Mouse (Mus musculus) left cerebral cortex, adult 2 months (tissue): ENCODE results near the gene 4930451I11Rik. TPM values are rescaled to one million over a fixed set of nuclear protein-coding genes. Genes with fewer than 3 reads are reported as not detected.

Source experiments
- DNase-seq, 2 experiments: peaks; one replicate each; pipeline ENCODE4 v3.0.0; 2021 to 2022; ENCODE audit warnings: low spot score in 2 of 2, mixed read lengths in 1 of 2; ENCODE audit errors: extremely low spot score in 1 of 2
- H3K27ac ChIP-seq: fragments of 200-600 bp; 2 replicates; pipeline ENCODE4 v1.8.1; 2022
- H3K4me3 ChIP-seq: fragments of 200-600 bp; 2 replicates; pipeline ENCODE4 v1.8.1; 2022
- CTCF ChIP-seq: fragments of 200-600 bp; IDR thresholded peaks from 2 replicates; pipeline ENCODE4 v1.8.1; 2022; ENCODE audit warnings: antibody characterized with exemption, mild to moderate bottlenecking, moderate library complexity
- intact Hi-C: fragments of 180-260 bp; cut with DNase I; formaldehyde crosslinking; loops from one replicate; pipeline ENCODE4 v1.15.1; 2025
- total RNA-seq, 2 experiments: library from RNA; stranded (reverse); gene quantifications; 2 replicates each; pipeline ENCODE4 v1.2.3; 2021

The 4930451I11Rik gene
- total RNA-seq, 2 experiments from 2014 or later = not detected

DNA sequence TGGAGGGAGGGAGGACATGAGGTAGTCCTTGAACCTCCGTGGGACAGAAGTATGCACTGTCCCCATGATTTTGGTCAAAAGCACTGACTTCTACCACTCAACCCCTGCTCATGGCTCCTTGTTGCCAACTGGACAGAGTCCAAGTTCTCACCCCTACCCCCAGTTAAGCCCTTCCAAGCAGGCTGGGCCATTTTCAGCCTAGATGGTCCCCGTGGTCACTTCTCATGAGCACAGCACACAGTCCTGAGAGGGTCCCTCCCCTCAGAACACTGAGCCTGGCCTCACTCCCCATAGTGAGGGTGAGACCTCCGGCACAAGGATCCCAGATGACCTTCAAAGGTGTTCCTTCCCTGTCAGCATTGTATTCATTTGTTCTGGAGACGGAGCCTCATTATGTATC lies 42.3 kb downstream of the 4930451I11Rik start:
- Histone ChIP-seq H3K27ac (no peak overlapping the region), H3K4me3 (no peak overlapping the region)
- TF ChIP-seq CTCF = no peak
- intact Hi-C loops = no loop called here
- no peak for DNase-seq

DNA sequence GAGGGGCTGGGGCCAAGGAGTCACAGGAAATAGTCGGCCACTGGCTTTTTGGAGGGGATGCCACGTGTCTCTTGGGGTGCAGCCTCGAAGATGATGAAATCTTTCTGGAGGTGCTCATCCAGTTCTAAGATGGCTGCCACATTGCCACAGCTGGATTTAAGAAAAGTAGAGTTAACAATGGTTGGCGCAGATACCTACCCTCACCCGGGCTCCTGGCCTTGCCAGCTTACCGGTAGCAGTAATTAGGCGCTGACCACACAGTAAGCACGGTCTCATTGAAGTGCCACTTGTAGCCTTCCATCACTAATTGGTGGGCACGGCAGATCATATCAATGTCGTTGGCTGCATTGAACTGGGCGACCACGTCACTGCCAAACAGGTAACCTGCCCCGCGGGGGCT lies 45.3 kb downstream of the 4930451I11Rik start:
- Histone ChIP-seq H3K4me3 (no peak overlapping the region), H3K27ac (no peak overlapping the region)
- TF ChIP-seq CTCF = no peak
- no peak for DNase-seq
- intact Hi-C loops = no loop called here

DNA sequence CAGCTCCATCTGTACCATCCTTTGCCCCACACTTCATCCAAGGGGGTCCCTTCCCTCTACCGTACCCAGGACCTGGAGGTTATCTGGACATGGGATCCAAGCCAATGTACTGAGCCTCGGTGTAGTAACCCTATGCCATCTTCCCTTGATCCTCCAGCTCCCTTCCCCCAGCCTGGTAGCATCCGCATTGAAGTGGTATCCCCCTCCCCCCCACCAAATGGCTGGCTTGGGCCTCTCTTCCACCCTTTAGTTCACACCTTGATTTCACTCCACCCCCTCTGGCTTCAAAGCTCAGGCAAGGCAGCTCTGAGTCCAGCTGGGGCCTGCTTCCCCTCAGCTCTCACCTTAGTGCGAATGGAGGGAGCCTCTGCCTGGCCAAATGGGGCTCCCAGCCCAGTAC lies 46.4 kb downstream of the 4930451I11Rik start:
- no peak for DNase-seq
- H3K4me3 ChIP-seq = no peak overlapping the region
- no peak overlapping the region for H3K27ac ChIP-seq
- intact Hi-C loops = no loop called here
- TF ChIP-seq CTCF = no peak

DNA sequence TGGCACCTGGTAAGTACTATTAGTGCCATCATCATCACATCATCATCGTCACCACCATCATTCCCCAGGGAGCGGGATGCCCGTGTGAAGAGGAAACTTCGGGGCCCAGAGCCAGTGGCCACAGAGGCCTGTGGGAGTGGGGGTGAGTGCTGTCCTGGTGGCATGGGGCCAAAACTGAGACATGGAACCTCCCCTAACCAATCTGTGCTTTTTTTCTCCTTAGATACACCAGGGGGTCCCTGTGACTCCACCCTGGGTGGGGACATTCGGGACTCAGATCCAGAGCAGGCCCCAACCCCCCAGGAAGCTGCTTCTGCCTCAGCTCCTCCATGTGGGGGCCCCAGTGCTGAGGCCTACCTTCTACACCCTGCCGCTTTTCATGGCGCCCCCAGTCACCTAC lies 47.0 kb downstream of the 4930451I11Rik start:
- Histone ChIP-seq H3K4me3 (no peak overlapping the region), H3K27ac (no peak overlapping the region)
- no peak for TF ChIP-seq CTCF
- intact Hi-C loops = no loop called here
- DNase-seq = no peak

DNA sequence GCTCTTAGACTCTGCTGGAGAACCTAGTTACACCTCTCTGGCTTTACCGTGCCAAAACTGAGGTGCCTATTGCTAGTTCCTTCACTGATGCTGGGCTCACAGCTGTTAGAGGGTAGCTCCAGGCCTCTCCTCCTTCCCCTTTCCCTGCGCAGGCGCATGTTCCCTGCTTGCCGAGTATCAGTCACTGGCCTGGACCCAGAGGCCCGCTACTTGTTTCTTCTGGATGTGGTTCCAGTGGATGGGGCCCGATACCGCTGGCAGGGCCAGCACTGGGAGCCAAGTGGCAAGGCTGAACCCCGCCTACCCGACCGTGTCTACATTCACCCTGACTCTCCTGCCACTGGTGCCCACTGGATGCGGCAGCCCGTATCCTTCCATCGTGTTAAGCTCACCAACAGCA lies 48.7 kb downstream of the 4930451I11Rik start:
- TF ChIP-seq CTCF = no peak
- no peak overlapping the region for H3K4me3 ChIP-seq
- no peak overlapping the region for H3K27ac ChIP-seq
- no peak for DNase-seq
- intact Hi-C loops = no loop called here

DNA sequence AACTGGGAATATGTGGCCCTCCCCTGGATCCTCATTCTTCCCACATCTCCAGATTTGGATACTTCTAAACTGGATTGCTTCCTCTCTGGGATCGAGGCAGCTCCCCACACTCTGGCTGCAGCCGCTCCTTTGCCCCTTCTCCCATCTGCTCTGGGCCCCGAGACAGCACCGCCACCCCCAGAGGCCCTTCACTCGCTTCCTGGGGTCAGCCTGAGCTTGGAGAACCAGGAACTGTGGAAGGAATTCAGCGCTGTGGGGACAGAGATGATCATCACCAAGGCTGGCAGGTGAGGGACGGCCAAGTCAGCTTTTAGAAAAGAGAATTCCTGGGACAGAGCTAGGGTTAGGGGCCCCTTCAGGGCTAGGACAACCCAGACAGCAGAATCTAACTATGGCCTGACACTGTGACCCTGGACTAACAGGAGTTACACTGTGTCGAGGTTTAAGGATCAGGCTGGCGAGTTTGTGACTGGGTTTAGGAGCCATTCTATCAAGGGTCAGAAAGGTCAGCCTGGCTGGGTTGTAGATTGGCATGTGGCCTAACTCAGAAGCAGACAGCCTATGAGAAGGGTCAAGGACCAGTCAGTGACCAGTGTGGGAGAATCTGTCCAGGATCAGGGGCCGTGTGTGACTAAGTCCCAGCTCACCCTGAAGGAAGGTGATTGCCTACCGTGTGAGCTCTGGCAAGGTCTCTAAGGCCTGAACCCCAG lies 49.6 kb downstream of the 4930451I11Rik start:
- intact Hi-C loops = no loop called here
- Histone ChIP-seq H3K27ac (no peak overlapping the region), H3K4me3 (no peak overlapping the region)
- no peak for DNase-seq
- TF ChIP-seq CTCF = no peak

DNA sequence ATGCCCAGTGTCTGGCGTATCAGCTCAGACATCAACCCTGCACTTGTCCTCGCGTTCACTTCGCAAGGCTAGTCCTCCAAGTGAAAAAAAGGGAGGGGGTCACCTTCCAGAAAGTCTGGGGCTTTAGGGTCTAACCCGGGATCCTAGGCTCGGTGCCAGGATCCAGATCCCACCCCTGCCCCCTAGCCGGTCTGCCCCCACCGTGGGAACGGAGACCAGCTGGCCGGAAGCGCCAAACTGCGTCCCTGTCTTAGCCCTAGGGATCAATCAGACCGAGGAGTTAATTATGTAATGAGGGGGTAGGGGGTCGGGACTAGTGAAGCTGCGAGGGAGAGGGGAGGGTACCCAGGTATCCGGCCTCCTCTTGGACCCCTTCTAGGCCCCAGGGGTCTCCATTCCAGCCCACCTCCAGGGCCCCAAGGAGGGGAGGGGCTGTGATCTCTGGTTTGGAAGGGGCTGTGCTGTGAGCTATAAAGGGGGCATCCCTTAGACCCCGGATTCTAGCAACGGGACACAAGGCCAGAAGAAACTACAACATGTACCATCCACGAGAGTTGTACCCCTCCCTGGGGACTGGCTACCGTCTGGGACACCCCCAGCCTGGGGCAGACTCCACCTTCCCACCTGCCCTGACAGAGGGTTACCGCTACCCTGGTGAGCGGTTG lies 50.3 kb downstream of the 4930451I11Rik start, which contains the start of gene Tbx6:
TSS of gene Tbx6 (plus strand) at position 513 of the 665 bp plus-strand sequence.
- no peak for TF ChIP-seq CTCF
- H3K27ac ChIP-seq = peak within 1 kb of the TSS; percentile 47
- intact Hi-C loops = no loop called here
- no peak for DNase-seq
- peak within 1 kb of the TSS; percentile 37 for H3K4me3 ChIP-seq

Other genes starting within 250 kb of the 4930451I11Rik start
- 1 to 10 TPM in 1 of 2 experiments, under 1 TPM in 1; 0.45 to 1.2 TPM for gene Apobr, start 246.7 kb downstream of the 4930451I11Rik start, total RNA-seq
- gene Cln3, start 245.8 kb downstream of the 4930451I11Rik start, total RNA-seq = 10 to 100 TPM; 24.4 to 30.8 TPM
- gene Il27, start 236.7 kb downstream of the 4930451I11Rik start, total RNA-seq = not detected
- 10 to 100 TPM; 17.6 to 21.0 TPM for gene Nupr1, start 200.8 kb downstream of the 4930451I11Rik start, total RNA-seq
- 10 to 100 TPM; 30.2 to 33.5 TPM for gene Sgf29, start 182.3 kb downstream of the 4930451I11Rik start, total RNA-seq
- gene Sult1a1, start 155.2 kb downstream of the 4930451I11Rik start, total RNA-seq = 10 to 100 TPM; 10.8 to 13.6 TPM
- gene Bola2, start 136.2 kb downstream of the 4930451I11Rik start, total RNA-seq = 100 to 1,000 TPM; 100 to 106 TPM
- gene Slx1b, start 135.9 kb downstream of the 4930451I11Rik start, total RNA-seq = 10 to 100 TPM; 17.9 to 21.1 TPM
- gene Coro1a, start 123.9 kb downstream of the 4930451I11Rik start, total RNA-seq = 100 to 1,000 TPM; 164 to 185 TPM
- gene Mapk3, start 72.0 kb downstream of the 4930451I11Rik start, total RNA-seq = 100 to 1,000 TPM; 155 to 166 TPM
- gene Gdpd3, start 65.3 kb downstream of the 4930451I11Rik start, total RNA-seq = 1 to 10 TPM; 2.4 to 3.4 TPM
- 100 to 1,000 TPM; 312 to 323 TPM for gene Ypel3, start 54.7 kb downstream of the 4930451I11Rik start, total RNA-seq
- gene Tbx6, start 50.2 kb downstream of the 4930451I11Rik start, total RNA-seq = 1 to 10 TPM; 1.1 to 1.2 TPM
- gene Ppp4c, start 39.1 kb downstream of the 4930451I11Rik start, total RNA-seq = 10 to 100 TPM; 50.4 TPM
- 10 to 100 TPM; 71.6 to 77.4 TPM for gene Fam57b, start 34.0 kb downstream of the 4930451I11Rik start, total RNA-seq
- gene Doc2a, start 15.8 kb upstream of the 4930451I11Rik start, total RNA-seq = 10 to 100 TPM; 46.9 to 51.7 TPM
- 10 to 100 TPM; 36.6 to 40.9 TPM for gene Hirip3, start 30.3 kb upstream of the 4930451I11Rik start, total RNA-seq
- gene Ino80e, start 30.7 kb upstream of the 4930451I11Rik start, total RNA-seq = 10 to 100 TPM; 52.5 to 53.2 TPM
- gene Taok2, start 53.1 kb upstream of the 4930451I11Rik start, total RNA-seq = 100 to 1,000 TPM; 162 to 167 TPM
- 10 to 100 TPM; 17.3 to 22.0 TPM for gene Tmem219, start 91.3 kb upstream of the 4930451I11Rik start, total RNA-seq
- gene Kctd13, start 97.2 kb upstream of the 4930451I11Rik start, total RNA-seq = 100 to 1,000 TPM; 135 to 146 TPM
- gene Asphd1, start 117.9 kb upstream of the 4930451I11Rik start, total RNA-seq = 10 to 100 TPM; 51.4 to 55.8 TPM
- gene Sez6l2, start 118.9 kb upstream of the 4930451I11Rik start, total RNA-seq = 100 to 1,000 TPM; 421 to 427 TPM
- gene Cdipt, start 144.3 kb upstream of the 4930451I11Rik start, total RNA-seq = 100 to 1,000 TPM; 181 to 186 TPM
- gene Cdiptos, start 144.5 kb upstream of the 4930451I11Rik start, total RNA-seq = under 1 TPM in 1 of 2 experiments, not detected in 1; 0.52 TPM
- 1 to 10 TPM; 7.2 to 8.3 TPM for gene Mvp, start 183.0 kb upstream of the 4930451I11Rik start, total RNA-seq
- gene Pagr1b, start 184.8 kb upstream of the 4930451I11Rik start, total RNA-seq = 1 to 10 TPM in 1 of 2 experiments, not detected in 1; 1.2 TPM
- 10 to 100 TPM; 15.1 to 27.1 TPM for gene Pagr1a, start 185.7 kb upstream of the 4930451I11Rik start, total RNA-seq
- gene Gm42742, start 189.5 kb upstream of the 4930451I11Rik start, total RNA-seq = 10 to 100 TPM; 61.0 to 66.3 TPM
- gene Prrt2, start 189.6 kb upstream of the 4930451I11Rik start, total RNA-seq = 100 to 1,000 TPM; 214 to 216 TPM
- gene Maz, start 195.4 kb upstream of the 4930451I11Rik start, total RNA-seq = 100 to 1,000 TPM; 210 to 221 TPM
- gene Kif22, start 210.8 kb upstream of the 4930451I11Rik start, total RNA-seq = 1 to 10 TPM; 4.4 to 9.7 TPM